Mouse (Mus musculus): ENCODE results near the gene Dlg2.

DNA sequence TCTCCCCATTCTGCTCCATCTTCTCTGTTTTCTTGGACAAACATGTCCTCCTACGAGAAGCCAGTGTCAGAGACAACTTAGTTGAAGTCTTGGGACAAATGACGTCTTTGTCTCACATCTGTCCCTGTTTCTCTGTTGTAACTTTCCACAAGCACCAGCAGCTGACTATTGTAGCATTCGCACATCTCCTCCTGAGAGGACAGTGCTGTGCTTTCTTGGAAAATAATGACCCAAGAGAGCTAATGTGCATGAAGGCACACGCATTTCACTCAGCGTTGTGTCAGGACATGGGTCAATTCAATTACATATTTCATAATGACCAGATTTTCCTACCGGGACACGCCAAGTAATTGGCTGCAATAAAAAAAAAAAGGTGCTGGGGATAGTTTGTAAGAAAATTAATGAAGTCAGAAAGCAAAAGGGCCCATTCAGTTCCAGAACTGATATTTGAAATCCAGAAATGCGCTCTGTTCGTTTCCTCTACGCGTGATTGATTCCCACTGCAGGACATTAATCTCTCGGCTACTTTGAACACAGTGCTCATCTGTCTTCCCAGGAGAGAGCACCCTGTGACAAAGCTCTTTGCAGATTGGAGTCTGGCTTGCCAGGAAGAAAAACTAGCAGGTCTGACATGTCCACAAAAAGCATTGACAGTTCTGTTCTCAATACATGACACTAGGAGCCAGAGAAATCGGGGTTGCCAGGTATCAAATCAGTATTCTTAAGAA, 1846.0 kb downstream of the Dlg2 start:
- TF ChIP-seq CTCF (conservative IDR thresholded peaks at IDR 0.05; ENCODE audit: low read length) (no peak), NANOG (IDR thresholded peaks at IDR 0.05; ENCODE audit: borderline replicate concordance, low read length) (no peak), POU5F1 (IDR thresholded peaks at IDR 0.05; ENCODE audit: borderline replicate concordance, low read length) (no peak)
